Mouse (Mus musculus) heart, postnatal 0 days (tissue): Measurements from ENCODE around the gene Ptpdc1.

Source experiments
- CTCF ChIP-seq: IDR thresholded peaks from 2 replicates; pipeline ENCODE4 v1.5.1; 2016; ENCODE audit warnings: antibody characterized with exemption, control low read depth, low read depth
- EP300 ChIP-seq: IDR thresholded peaks from 2 replicates; pipeline ENCODE4 v1.6.1; 2016; ENCODE audit warnings: antibody characterized with exemption, low read depth

DNA sequence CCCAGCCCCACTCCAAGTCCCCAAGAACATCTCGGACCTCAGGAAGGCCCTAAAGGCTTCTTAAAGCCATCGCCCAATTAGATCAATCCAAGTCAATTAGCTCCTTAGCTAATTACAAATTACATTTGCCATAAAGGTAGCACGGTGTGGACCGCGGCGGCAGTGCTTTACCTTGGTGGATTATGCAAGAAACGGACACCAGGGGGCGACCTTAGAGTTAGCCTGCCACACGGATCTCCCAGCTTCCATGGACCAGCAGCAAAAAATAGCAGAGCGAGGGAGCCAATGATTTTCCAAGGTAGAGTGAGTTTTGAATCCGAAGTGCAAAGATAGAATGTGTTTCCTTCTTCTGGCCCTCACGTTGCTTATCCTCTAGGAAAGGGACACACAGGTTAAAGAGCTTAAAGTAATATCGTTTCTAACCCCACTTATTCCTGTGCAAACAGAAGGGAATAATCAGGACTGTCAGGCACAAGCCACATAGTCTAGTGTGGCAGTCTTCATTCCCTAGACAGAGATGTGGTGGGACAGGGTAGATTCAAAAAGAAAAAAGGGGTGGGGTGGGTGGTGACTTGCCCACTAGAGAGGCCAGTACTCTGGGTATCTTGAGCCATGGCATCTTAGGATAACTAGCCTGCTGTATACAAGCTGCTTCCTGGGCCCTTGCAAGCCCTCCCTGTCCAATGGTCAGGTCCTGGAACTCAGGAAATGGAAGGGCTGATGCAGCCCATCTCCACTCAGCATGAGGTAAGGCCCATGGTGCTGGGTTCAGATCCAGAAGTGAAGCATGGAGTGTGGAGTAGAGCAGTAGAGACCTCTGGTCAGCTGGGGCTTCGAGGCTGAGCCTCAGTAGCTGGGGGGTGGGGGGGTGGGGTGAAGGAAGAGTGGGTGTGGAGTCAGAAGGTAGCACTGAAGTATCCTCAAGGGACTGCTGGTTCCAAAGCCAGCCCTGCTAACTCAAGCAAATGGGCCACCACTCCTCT, 28.6 kb upstream of the Ptpdc1 start:
- TF ChIP-seq CTCF, result peak; percentile 74
- TF ChIP-seq EP300, result no peak
